Mouse (Mus musculus) liver, embryonic 15.5 days (tissue): ENCODE data around the gene Ndufa11. TPM values are rescaled to one million over a fixed set of nuclear protein-coding genes. Genes with fewer than 3 reads are reported as not detected.

Experiments
- ATAC-seq: fragments of 200-750 bp; cut with Nextera tagmentation; 2 replicates; pipeline ENCODE4 v1.8.0; 2017; ENCODE audit warnings: moderate number of reproducible peaks, mild to moderate bottlenecking, moderate library complexity; ENCODE audit not compliant: insufficient read depth
- H3K27ac ChIP-seq: fragments of 300-500 bp; sonication (generic); replicated peaks from 2 replicates; pipeline ENCODE4 v1.5.1; 2015; ENCODE audit warnings: mild to moderate bottlenecking, inconsistent platforms
- H3K27me3 ChIP-seq: fragments of 300-500 bp; sonication (generic); 2 replicates; pipeline ENCODE4 v1.6.1; 2015; ENCODE audit warnings: mild to moderate bottlenecking, inconsistent platforms
- H3K36me3 ChIP-seq: fragments of 300-500 bp; sonication (generic); replicated peaks from 2 replicates; pipeline ENCODE4 v1.6.1; 2015; ENCODE audit warnings: moderate library complexity, mild to moderate bottlenecking, inconsistent platforms
- H3K4me1 ChIP-seq: fragments of 300-500 bp; sonication (generic); replicated peaks from 2 replicates; pipeline ENCODE4 v1.6.1; 2015; ENCODE audit warnings: inconsistent platforms
- H3K4me2 ChIP-seq: fragments of 300-500 bp; sonication (generic); 2 replicates; pipeline ENCODE4 v1.6.1; 2015; ENCODE audit warnings: moderate library complexity, mild to moderate bottlenecking, inconsistent platforms
- H3K4me3 ChIP-seq: fragments of 300-500 bp; sonication (generic); replicated peaks from 2 replicates; pipeline ENCODE4 v1.5.1; 2015; ENCODE audit warnings: mild to moderate bottlenecking, inconsistent platforms
- H3K9ac ChIP-seq: fragments of 300-500 bp; sonication (generic); 2 replicates; pipeline ENCODE4 v1.6.1; 2015; ENCODE audit warnings: moderate library complexity, mild to moderate bottlenecking, inconsistent platforms
- H3K9me3 ChIP-seq: fragments of 300-500 bp; sonication (generic); replicated peaks from 2 replicates; pipeline ENCODE4 v1.6.1; 2016; ENCODE audit warnings: inconsistent platforms
- WGBS: fragments of 180-500 bp; shearing (Covaris S2); methylation state at CpG from one replicate; pipeline ENCODE4 v1.1.7; 2015; ENCODE audit warnings: mixed read lengths; ENCODE audit not compliant: insufficient replicate concordance; 5-methylcytosine and 5-hydroxymethylcytosine counted together
- polyA plus RNA-seq: library from polyadenylated mRNA; unstranded; fragments of >200 nt; fragmentation: Nextera tagmentation; extraction: Ambion mirVana; gene quantifications from 2 replicates; pipeline ENCODE4 v1.2.1, GENCODE M21; 2015

Ndufa11 gene
- polyA plus RNA-seq, 1 experiment from 2014 or later: 226 TPM

DNA sequence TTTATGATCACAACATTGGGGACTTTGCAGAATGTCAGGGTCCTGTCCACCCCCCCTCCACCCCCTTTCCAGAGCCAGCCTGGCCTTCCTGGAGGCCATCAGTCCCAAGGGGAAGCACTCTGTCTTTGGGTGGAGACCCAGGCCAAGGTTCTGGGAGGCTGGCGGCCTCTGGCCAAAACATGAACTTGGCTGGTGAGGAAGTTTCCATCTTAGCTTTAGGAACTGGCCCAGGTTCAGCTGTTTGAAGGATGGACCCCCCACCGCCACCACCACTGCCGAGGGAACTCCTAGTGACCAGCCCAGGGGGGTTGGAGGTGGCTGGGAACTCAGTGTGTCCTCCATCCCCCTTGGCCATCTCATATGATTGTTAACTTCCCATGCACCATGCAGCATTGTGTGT is 43.5 kb downstream of the Ndufa11 start:
- H3K36me3 ChIP-seq: no peaks in the 10 kb centered on the region
- no peak overlapping the region for H3K4me3 ChIP-seq
- H3K4me1 ChIP-seq: peaks cover 84% of the 10 kb centered on the region
- no peaks in the 10 kb centered on the region for H3K9me3 ChIP-seq
- H3K27me3 ChIP-seq: peaks cover 30% of the 10 kb centered on the region
- no peak for ATAC-seq
- peak overlapping the region; percentile 96; the same call in 1 of the 2 replicates for H3K4me2 ChIP-seq
- H3K27ac ChIP-seq: no peak overlapping the region
- 57% methylated on average over 3 of the region's 3 CpGs for WGBS
- H3K9ac ChIP-seq: peak overlapping the region; percentile 64; the same call in 1 of the 2 replicates

DNA sequence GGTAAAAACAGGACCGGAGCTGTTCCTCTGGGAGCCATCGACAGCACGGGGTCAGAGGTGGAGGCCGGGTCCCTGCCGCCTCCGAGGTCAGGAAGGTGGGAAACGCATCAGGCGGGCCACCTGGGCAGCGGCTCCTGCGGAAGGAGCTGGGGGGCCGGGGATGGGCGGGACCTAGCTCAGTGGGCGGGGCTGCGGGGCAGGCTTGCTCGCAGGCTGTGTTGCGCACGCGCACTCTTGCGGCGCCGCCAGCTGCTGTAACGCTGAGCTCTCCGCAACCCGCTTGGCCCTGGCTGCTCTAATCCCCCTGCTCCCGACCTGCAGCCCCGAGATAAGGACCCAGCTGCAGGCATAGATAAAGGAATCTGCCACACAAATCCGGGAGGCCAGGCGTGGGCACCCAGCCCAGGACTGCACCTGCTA is 44.4 kb downstream of the Ndufa11 start:
- H3K9me3 ChIP-seq: no peaks in the 10 kb centered on the region
- 0% methylated on average over 28 of the region's 28 CpGs for WGBS
- H3K4me1 ChIP-seq: peaks cover 79% of the 10 kb centered on the region
- peak overlapping the region; percentile 80 for H3K4me3 ChIP-seq
- H3K27me3 ChIP-seq: peaks cover 21% of the 10 kb centered on the region
- peaks cover 6% of the 10 kb centered on the region for H3K36me3 ChIP-seq
- peak overlapping the region; percentile 96 for H3K4me2 ChIP-seq
- ATAC-seq: peak; percentile 66
- H3K27ac ChIP-seq: peak overlapping the region; percentile 96
- peak overlapping the region; percentile 64 for H3K9ac ChIP-seq

DNA sequence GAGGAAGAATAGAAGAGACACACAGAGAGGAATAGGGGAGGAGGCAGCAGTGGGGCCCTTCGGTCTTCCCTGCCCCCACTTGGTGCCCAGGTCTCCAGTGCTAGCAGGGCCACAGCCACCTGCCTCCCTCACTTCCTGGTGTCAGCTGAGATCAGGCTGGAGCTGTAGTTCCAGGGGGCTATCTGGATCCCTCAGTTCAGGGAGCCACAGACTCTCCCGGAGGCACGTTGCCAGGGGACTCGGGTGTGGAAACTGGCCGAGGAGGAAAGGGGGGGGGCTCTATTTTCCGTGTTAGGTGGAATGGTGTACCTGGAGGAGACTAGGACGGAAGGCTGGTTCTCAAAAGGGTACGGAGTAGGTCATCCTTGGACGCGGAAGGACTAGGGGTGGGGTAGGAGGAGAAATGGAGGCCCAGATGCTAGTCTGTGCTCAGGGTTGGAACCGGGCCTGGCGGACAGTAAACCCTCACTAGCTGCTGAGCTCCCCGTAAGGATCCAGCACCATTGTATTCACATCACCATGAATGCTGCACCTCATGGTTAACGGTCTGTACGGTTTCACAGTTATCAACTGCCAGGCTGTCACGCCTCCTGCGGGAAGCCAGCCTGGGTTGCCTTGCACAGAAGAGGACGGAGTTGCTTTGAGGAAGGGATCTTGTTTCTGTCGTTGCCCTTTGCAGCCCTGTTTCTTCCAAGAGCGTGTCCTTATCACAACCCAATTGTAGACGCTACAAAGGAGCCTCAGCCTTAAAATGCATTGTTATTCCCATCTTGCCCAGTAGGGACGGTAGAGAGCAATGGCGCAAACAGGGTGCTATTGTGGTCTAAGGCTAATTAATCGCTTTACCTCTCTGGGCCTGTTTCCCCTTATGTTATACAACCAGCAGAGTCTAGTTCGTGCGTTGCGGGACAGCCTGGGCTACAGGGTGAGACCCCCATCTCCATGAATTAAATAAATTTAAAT is 45.5 kb downstream of the Ndufa11 start:
- Histone ChIP-seq H3K36me3 (peaks cover 16% of the 10 kb centered on the region), H3K4me1 (peaks cover 68% of the 10 kb centered on the region), H3K27me3 (peaks cover 14% of the 10 kb centered on the region), H3K4me2 (peak overlapping the region; percentile 96), H3K4me3 (peak overlapping the region; percentile 80; the same call in 1 of the 2 replicates), H3K9me3 (no peaks in the 10 kb centered on the region), H3K9ac (peak overlapping the region; percentile 43; the same call in 1 of the 2 replicates), H3K27ac (peak overlapping the region; percentile 96)
- 26% methylated on average over 27 of the region's 27 CpGs for WGBS
- no peak for ATAC-seq

DNA sequence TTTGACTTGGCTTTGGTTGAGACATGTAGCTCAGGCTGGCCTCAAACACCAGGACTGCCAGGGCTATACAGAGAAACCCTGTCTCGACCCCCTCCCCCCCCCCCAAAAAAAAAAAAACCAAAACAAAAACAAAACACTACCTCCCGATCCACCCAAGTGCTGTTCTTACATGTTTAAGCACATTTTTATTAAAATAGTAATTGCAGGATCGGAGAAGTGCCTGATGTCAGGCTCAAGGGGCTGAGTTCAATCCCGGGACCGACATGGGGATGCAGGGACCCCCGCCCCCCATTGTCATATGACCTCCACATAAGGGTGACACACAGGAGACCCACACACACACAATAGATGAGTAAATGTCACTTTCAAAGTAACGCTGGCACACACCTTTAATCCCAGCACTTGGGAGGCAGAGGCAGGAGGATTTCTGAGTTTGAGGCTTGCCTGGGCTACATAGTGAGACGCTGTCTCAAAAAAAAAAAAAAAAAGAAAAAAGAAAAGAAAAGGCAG is 46.2 kb downstream of the Ndufa11 start:
- Histone ChIP-seq H3K9ac (no peak overlapping the region; the same call in 1 of the 2 replicates), H3K4me1 (peaks cover 61% of the 10 kb centered on the region), H3K36me3 (peaks cover 23% of the 10 kb centered on the region), H3K27ac (peak overlapping the region; percentile 96), H3K27me3 (peaks cover 13% of the 10 kb centered on the region), H3K9me3 (no peaks in the 10 kb centered on the region), H3K4me3 (peak overlapping the region; percentile 80), H3K4me2 (peak overlapping the region; percentile 96)
- WGBS: 57% methylated on average over 8 of the region's 8 CpGs
- ATAC-seq: no peak

DNA sequence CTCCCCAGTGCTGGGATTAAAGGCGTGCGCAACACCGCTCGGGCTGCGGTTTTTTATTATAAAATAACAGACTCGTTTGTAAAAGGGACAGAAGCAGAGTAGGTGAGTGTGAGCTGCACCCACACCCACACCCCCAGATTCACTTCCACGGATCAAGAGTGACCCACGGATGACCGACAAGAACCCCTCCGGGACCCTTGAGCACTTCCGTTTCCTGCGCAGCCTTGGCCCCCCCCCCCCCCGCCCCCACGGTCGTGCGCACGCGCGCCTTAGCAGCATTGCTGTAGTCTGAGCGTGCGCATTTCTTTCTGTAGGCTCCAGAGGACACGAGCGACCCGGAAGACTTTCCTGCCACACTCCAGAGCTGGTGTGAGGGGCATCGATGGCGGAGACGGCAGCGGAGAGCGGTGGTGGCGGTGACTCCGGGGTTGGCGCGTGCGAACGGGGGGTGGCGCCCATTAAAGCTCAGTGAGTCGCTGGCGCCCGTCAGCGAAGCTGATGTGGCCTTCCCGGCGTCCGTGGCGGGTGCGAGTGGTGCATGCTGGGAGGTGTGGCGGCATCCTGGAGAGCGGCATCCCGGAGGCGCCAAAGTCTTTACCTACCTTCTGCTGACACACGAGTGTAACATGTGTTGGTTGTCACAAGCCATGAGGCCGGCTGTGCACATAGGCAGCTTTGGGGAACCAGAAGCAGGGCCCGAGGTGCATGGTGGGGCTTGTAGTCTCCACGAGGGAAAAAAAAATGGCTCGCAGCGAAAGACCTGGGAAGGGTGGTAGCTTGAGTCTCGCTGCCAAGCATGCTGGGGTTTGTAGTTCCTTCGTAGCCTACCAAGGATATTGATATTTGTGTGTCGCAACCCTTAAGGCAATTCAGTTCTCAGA is 47.1 kb downstream of the Ndufa11 start, which contains the start of gene Dus3l:
Gene Dus3l (plus strand): TSS at position 284 of the 881 bp plus-strand sequence.
- H3K9me3 ChIP-seq: no peaks in the 10 kb centered on the region
- H3K27me3 ChIP-seq: peaks cover 7% of the 10 kb centered on the region; the same call in 1 of the 2 replicates
- H3K36me3 ChIP-seq: peaks cover 32% of the 10 kb centered on the region
- ATAC-seq: peak; percentile 72
- H3K9ac ChIP-seq: peak within 1 kb of the TSS; percentile 85
- under 1% methylated on average over 58 of the region's 58 CpGs for WGBS
- H3K4me3 ChIP-seq: peak within 1 kb of the TSS; percentile 80
- H3K4me1 ChIP-seq: peaks cover 52% of the 10 kb centered on the region
- peak within 1 kb of the TSS; percentile 96 for H3K27ac ChIP-seq
- peak within 1 kb of the TSS; percentile 96 for H3K4me2 ChIP-seq

DNA sequence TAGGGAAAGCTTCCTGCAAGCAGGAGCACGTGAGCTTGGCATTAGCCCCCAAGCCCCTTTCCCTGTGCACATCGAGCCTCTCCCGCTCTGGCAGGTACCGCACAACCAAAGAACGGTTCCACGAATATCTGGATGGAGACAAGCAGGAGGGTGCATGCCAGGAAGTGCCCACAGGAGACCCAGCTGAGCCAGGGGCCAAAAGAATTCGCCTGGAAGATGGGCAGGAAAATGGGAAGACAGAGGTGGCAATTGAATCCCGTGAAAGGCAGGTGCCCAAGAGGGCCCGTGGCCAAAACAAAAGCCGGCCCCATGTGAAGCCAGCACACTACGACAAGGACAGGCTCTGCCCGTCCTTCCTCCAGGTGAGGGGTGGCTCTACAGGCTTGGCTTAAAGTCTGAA is 47.9 kb downstream of the Ndufa11 start:
- no peak for ATAC-seq
- peak overlapping the region; percentile 85 for H3K9ac ChIP-seq
- H3K36me3 ChIP-seq: peaks cover 35% of the 10 kb centered on the region
- 39% methylated on average over 12 of the region's 12 CpGs for WGBS
- no peaks in the 10 kb centered on the region for H3K9me3 ChIP-seq
- H3K4me2 ChIP-seq: peak overlapping the region; percentile 96
- peaks cover 45% of the 10 kb centered on the region for H3K4me1 ChIP-seq
- H3K4me3 ChIP-seq: peak overlapping the region; percentile 80
- H3K27me3 ChIP-seq: peaks cover 2% of the 10 kb centered on the region; the same call in 1 of the 2 replicates
- H3K27ac ChIP-seq: peak overlapping the region; percentile 96

DNA sequence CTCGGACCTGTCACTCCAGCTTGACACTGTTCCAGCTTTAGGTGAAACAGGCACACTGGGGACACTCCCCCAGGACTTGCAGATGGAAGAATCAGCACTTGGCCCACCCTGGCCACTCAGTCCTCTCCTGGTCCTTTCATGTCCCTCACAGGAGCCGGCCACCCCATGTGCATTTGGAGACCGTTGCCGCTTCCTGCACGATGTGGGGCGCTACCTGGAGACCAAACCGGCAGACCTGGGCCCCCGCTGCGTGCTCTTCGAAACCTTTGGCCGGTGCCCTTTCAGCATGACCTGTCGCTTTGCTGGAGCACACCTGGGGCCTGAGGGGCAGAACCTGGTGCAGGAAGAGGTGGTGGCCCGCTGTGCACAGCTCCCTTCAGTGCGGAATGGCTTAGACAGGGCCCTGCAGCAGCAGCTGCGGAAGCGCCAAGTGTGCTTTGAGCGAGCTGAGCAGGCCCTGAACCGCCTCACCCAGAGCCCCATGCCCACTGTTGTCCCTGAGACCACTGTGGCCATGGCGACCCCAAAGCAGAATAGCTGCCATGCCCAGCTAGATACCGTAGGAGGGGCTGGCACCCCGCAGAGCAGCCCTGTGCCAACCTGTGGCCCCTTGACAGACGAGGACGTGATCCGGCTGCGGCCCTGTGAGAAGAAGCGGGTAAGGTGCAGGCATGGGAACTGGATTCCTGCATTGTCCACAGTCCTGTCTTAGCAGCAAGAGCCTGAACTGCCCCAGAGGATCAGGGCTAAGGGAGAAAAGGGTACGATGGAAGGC is 49.3 kb downstream of the Ndufa11 start:
- no peak for ATAC-seq
- peaks cover 39% of the 10 kb centered on the region for H3K36me3 ChIP-seq
- 88% methylated on average over 27 of the region's 27 CpGs for WGBS
- no peak overlapping the region for H3K27ac ChIP-seq
- H3K4me3 ChIP-seq: no peak overlapping the region
- no peak overlapping the region for H3K4me2 ChIP-seq
- peaks cover 31% of the 10 kb centered on the region for H3K4me1 ChIP-seq
- H3K9ac ChIP-seq: no peak overlapping the region
- no peaks in the 10 kb centered on the region for H3K27me3 ChIP-seq
- H3K9me3 ChIP-seq: no peaks in the 10 kb centered on the region

DNA sequence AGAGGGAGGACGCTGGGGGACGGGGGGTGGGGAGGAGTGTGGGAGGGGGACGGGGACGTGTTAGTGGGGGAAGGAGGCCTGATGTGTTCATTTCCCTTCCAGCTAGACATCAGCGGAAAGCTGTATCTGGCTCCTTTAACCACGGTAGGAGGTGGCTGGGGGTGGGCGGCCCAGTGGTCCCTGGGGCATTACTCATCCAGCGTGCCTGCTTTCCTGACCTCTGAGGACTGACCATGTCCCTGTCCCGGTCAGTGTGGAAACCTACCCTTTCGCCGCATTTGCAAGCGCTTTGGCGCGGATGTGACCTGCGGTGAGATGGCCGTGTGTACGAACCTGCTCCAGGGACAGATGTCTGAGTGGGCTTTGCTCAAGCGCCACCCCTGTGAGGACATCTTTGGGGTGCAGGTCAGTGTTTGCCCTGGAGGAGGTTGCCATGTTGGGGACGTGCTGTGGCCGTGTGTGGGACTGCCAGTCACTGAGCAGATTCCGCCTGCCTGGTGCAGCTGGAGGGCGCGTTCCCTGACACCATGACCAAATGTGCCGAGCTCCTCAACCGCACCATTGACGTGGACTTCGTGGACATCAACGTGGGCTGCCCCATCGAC is 50.1 kb downstream of the Ndufa11 start:
- Histone ChIP-seq H3K9me3 (no peaks in the 10 kb centered on the region), H3K27me3 (no peaks in the 10 kb centered on the region), H3K4me3 (no peak overlapping the region), H3K4me2 (no peak overlapping the region), H3K4me1 (peaks cover 24% of the 10 kb centered on the region), H3K27ac (no peak overlapping the region), H3K36me3 (peaks cover 39% of the 10 kb centered on the region), H3K9ac (no peak overlapping the region)
- 87% methylated on average over 29 of the region's 29 CpGs for WGBS
- ATAC-seq: no peak

DNA sequence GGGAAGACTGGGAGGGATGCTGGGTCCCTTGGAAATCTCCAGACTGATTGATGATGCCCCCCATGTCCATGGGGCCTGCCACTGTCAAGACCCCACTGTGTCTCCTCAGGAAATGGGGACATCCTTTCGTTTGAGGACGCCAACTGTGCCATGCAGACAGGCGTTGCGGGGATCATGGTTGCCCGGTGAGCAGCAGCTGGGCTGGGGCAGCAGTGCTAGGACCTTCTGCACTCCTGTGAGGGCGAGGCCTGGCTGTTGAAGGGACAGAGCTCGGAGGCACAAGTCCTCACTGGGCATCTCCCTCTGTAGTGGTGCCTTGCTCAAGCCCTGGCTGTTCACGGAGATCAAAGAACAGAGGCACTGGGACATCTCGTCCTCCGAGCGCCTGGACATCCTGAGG is 51.4 kb downstream of the Ndufa11 start:
- Histone ChIP-seq H3K27ac (no peak overlapping the region), H3K27me3 (no peaks in the 10 kb centered on the region), H3K9ac (no peak overlapping the region), H3K4me2 (no peak overlapping the region), H3K36me3 (peaks cover 39% of the 10 kb centered on the region), H3K4me1 (peaks cover 24% of the 10 kb centered on the region), H3K4me3 (no peak overlapping the region), H3K9me3 (no peaks in the 10 kb centered on the region)
- 83% methylated on average over 11 of the region's 11 CpGs for WGBS
- no peak for ATAC-seq

DNA sequence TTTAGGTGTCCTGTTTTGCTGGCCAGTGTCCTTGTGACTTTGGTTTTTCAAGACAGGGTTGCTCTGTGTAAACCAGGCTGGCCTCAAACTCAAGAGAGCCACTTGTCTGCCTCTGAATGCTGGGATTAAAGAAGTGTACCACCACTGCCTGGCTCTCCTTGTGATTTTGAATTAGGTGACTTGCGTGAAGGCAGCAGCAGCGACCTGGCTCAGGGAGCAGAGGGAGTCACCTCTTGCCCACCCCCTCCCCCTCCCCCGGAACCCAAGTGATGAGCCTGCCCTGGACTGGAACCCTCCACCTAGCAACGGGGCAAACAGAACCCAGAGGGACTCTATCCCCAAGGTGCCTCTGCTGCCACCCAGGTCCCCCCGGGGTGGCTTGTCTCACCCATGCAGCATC is 52.4 kb downstream of the Ndufa11 start, which contains the start of gene Prr22:
Gene Prr22 (plus strand): TSS at position 301 of the 400 bp plus-strand sequence.
- Histone ChIP-seq H3K4me3 (no peak within 1 kb of the TSS), H3K9ac (no peak within 1 kb of the TSS), H3K4me1 (peaks cover 20% of the 10 kb centered on the region), H3K27me3 (no peaks in the 10 kb centered on the region), H3K36me3 (peaks cover 39% of the 10 kb centered on the region), H3K4me2 (no peak within 1 kb of the TSS), H3K9me3 (no peaks in the 10 kb centered on the region), H3K27ac (no peak within 1 kb of the TSS)
- 77% methylated on average over 5 of the region's 5 CpGs for WGBS
- ATAC-seq: no peak
